ENCODE assay signal across 19 mouse cellular contexts in the genomic region with DNA sequence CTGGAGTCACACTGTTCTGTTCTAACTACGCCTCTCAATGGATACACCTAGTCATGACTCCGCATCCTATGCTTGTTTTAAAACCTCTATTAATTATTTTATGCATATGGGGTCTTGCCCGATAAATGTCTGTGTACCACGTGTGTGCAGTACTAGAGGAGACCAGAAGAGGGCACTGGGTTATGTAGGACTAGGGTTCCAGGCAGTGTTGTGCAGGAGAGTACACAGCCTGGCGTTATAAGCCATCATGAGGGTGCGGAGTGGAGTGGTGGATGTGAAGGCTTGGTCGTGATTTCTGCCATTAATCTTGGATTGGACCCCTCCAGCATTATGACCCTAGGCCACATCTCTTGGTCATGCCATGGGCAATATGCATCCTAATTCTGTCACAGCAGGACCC. TPM values are rescaled to one million over a fixed set of nuclear protein-coding genes. Genes with fewer than 3 reads are reported as not detected.
A peak's percentile ranks its signal among the peaks of the same experiment; 100 is the strongest.
DNase-seq lines count a peak whose midpoint lies in the region; ATAC-seq and TF ChIP-seq lines count a peak whose summit lies in the region.
"Had no signal": no experiment of that assay in that cellular context is flagged by ENCODE, and none has a peak within 500 bp of the region (broad histone marks: within the 10 kb centered on the region; RNA-seq: fewer than 3 reads in every experiment).

No protein-coding gene starts in this region.

- H3K27me3 ChIP-seq in intestine, postnatal 0 days (replicated peaks; ENCODE audit: control insufficient read depth, insufficient read depth, low read length): no peaks in the 10 kb centered on the region
- H3K27me3 ChIP-seq in intestine, embryonic 15.5 days (replicated peaks): no peaks in the 10 kb centered on the region
- no peaks in the 10 kb centered on the region for H3K27me3 ChIP-seq in lung, embryonic 14.5 days (ENCODE audit: insufficient read depth, low read length)
- H3K27me3 ChIP-seq: embryonic facial prominence, embryonic 13.5 days; forebrain, embryonic 15.5 days; hindbrain, embryonic 12.5 days; lung, embryonic 15.5 days; neural tube, embryonic 15.5 days; stomach, embryonic 15.5 days had no signal

- no peak overlapping the region for H3K27ac ChIP-seq in intestine, postnatal 0 days (ENCODE audit: low read depth, low read length)
- no peak overlapping the region for H3K27ac ChIP-seq in intestine, embryonic 15.5 days
- H3K27ac ChIP-seq in lung, embryonic 14.5 days (ENCODE audit: low read depth): no peak overlapping the region
- no peak overlapping the region for H3K27ac ChIP-seq in cortical plate, adult 2 months (ENCODE audit: insufficient read depth, low read length)
- H3K27ac ChIP-seq: embryonic facial prominence, embryonic 13.5 days; forebrain, embryonic 15.5 days; hindbrain, embryonic 12.5 days; lung, embryonic 15.5 days; neural tube, embryonic 15.5 days; stomach, embryonic 15.5 days had no signal

- no peaks in the 10 kb centered on the region for H3K4me1 ChIP-seq in intestine, postnatal 0 days (replicated peaks; ENCODE audit: control insufficient read depth, insufficient read depth, low read length)
- no peaks in the 10 kb centered on the region for H3K4me1 ChIP-seq in intestine, embryonic 15.5 days (replicated peaks)
- H3K4me1 ChIP-seq in lung, embryonic 14.5 days (ENCODE audit: insufficient read depth): no peaks in the 10 kb centered on the region
- peaks cover 5% of the 10 kb centered on the region for H3K4me1 ChIP-seq in cortical plate, adult 2 months (ENCODE audit: control insufficient read depth, insufficient read depth, low read length)
- H3K4me1 ChIP-seq: embryonic facial prominence, embryonic 13.5 days; forebrain, embryonic 15.5 days; hindbrain, embryonic 12.5 days; neural tube, embryonic 15.5 days; stomach, embryonic 15.5 days had no signal

- H3K9me3 ChIP-seq in intestine, postnatal 0 days (ENCODE audit: control insufficient read depth): no peaks in the 10 kb centered on the region
- no peaks in the 10 kb centered on the region for H3K9me3 ChIP-seq in intestine, embryonic 15.5 days
- H3K9me3 ChIP-seq in lung, embryonic 14.5 days (ENCODE audit: low read depth, low read length): peaks cover 6% of the 10 kb centered on the region; the same call in 1 of the 2 replicates
- H3K9me3 ChIP-seq: embryonic facial prominence, embryonic 13.5 days; forebrain, embryonic 15.5 days; lung, embryonic 15.5 days; neural tube, embryonic 15.5 days; stomach, embryonic 15.5 days had no signal

- H3K36me3 ChIP-seq in intestine, postnatal 0 days (ENCODE audit: control insufficient read depth, insufficient read depth): peaks cover 32% of the 10 kb centered on the region; the same call in 1 of the 2 replicates
- H3K36me3 ChIP-seq in intestine, embryonic 15.5 days: peaks cover 29% of the 10 kb centered on the region
- H3K36me3 ChIP-seq in lung, embryonic 14.5 days (ENCODE audit: insufficient read depth): peaks cover 51% of the 10 kb centered on the region

- no peak for DNase-seq in lung, embryonic 14.5 days
- no peak for DNase-seq in lung, postnatal 14 days
- peak; percentile 73 for DNase-seq in R1 (ENCODE audit: low read depth, low spot score)
- DNase-seq in urinary bladder, adult 2 months (ENCODE audit: low spot score): no peak
- DNase-seq: heart, postnatal 10 days; midbrain, embryonic 14.5 days; right cerebral cortex, postnatal 25 days had no signal

- H3K4me3 ChIP-seq in intestine, postnatal 0 days (ENCODE audit: low read depth, low read length): no peak overlapping the region
- H3K4me3 ChIP-seq in intestine, embryonic 15.5 days (replicated peaks): no peak overlapping the region
- H3K4me3 ChIP-seq in lung, embryonic 14.5 days (ENCODE audit: low read depth, low read length): no peak overlapping the region
- no peak overlapping the region for H3K4me3 ChIP-seq in cortical plate, adult 2 months (ENCODE audit: insufficient read depth, low read length)
- H3K4me3 ChIP-seq: embryonic facial prominence, embryonic 13.5 days; forebrain, embryonic 15.5 days; hindbrain, embryonic 12.5 days; lung, embryonic 15.5 days; neural tube, embryonic 15.5 days; stomach, embryonic 15.5 days had no signal

- no peak overlapping the region for H3K9ac ChIP-seq in intestine, postnatal 0 days (ENCODE audit: low read depth, low read length)
- no peak overlapping the region for H3K9ac ChIP-seq in intestine, embryonic 15.5 days
- no peak overlapping the region for H3K9ac ChIP-seq in lung, embryonic 14.5 days
- H3K9ac ChIP-seq: embryonic facial prominence, embryonic 13.5 days; forebrain, embryonic 15.5 days; hindbrain, embryonic 12.5 days; lung, embryonic 15.5 days; neural tube, embryonic 15.5 days; stomach, embryonic 15.5 days had no signal

- TF ChIP-seq CTCF in intestine, postnatal 0 days (IDR thresholded peaks at IDR 0.05; ENCODE audit: low read depth): 0 out of 2 replicates have a peak, but pooled peaks have one; percentile 18
- TF ChIP-seq CTCF in lung, embryonic 14.5 days (IDR thresholded peaks at IDR 0.05; ENCODE audit: low read depth): peak; percentile 16
- 0 out of 2 replicates have a peak, but pooled peaks have one; percentile 10 for TF ChIP-seq CTCF in cortical plate, adult 2 months (IDR thresholded peaks at IDR 0.05; ENCODE audit: extremely low read depth, insufficient read depth, low read length)

- TF ChIP-seq POLR2A in cortical plate, adult 2 months (IDR thresholded peaks at IDR 0.05; ENCODE audit: extremely low read depth, insufficient read depth, low read length): no peak

- no peak for ATAC-seq in intestine, postnatal 0 days
- no peak for ATAC-seq in intestine, embryonic 15.5 days
- ATAC-seq in lung, embryonic 14.5 days (ENCODE audit: insufficient read depth): no peak
- ATAC-seq: forebrain, embryonic 15.5 days had no signal

- WGBS in intestine, postnatal 0 days: 98% methylated on average over 7 of the region's 7 CpGs
- WGBS in intestine, embryonic 15.5 days: 95% methylated on average over 7 of the region's 7 CpGs
- 94% methylated on average over 7 of the region's 7 CpGs for WGBS in lung, embryonic 14.5 days

- H3K4me2 ChIP-seq in intestine, postnatal 0 days (replicated peaks; ENCODE audit: low read depth): no peak overlapping the region
- H3K4me2 ChIP-seq in intestine, embryonic 15.5 days (replicated peaks): no peak overlapping the region
- H3K4me2 ChIP-seq in lung, embryonic 14.5 days: no peak overlapping the region
- H3K4me2 ChIP-seq: embryonic facial prominence, embryonic 13.5 days; forebrain, embryonic 15.5 days; heart, embryonic 11.5 days; hindbrain, embryonic 12.5 days; lung, embryonic 15.5 days; neural tube, embryonic 15.5 days; stomach, embryonic 15.5 days had no signal

RNA-seq across cellular contexts. Expression of a gene that starts 10.4 kb away (rescaled TPM):
- polyA plus RNA-seq in intestine, postnatal 0 days (2015; fragmentation: Nextera tagmentation; extraction: Ambion mirVana): 34.8 and 37.6 TPM in 2 replicates
- polyA plus RNA-seq in intestine, embryonic 15.5 days (2015; fragmentation: Nextera tagmentation; extraction: Ambion mirVana): 47.4 and 51.0 TPM in 2 replicates
- polyA plus RNA-seq in lung, embryonic 14.5 days (2014; fragmentation: Nextera tagmentation; extraction: Ambion mirVana): 10.4 and 10.6 TPM in 2 replicates
- polyA plus RNA-seq in cortical plate, adult 2 months (2012; rRNA removed): 2.1 and 2.6 TPM in 2 replicates
- polyA plus RNA-seq in urinary bladder, adult 2 months (2012; rRNA removed): 218 and 326 TPM in 2 replicates

RNA-seq across cellular contexts. Expression of a gene that starts 28.3 kb away (rescaled TPM):
- polyA plus RNA-seq in intestine, postnatal 0 days (2015; fragmentation: Nextera tagmentation; extraction: Ambion mirVana): 16.1 and 18.4 TPM in 2 replicates
- polyA plus RNA-seq in intestine, embryonic 15.5 days (2015; fragmentation: Nextera tagmentation; extraction: Ambion mirVana): 16.5 and 19.8 TPM in 2 replicates
- polyA plus RNA-seq in lung, embryonic 14.5 days (2014; fragmentation: Nextera tagmentation; extraction: Ambion mirVana): 21.1 and 23.7 TPM in 2 replicates
- polyA plus RNA-seq in cortical plate, adult 2 months (2012; rRNA removed): 19.4 and 22.2 TPM in 2 replicates
- 20.5 and 25.2 TPM in 2 replicates for polyA plus RNA-seq in urinary bladder, adult 2 months (2012; rRNA removed)

RNA-seq across cellular contexts. Expression of a gene that starts 37.5 kb away (rescaled TPM):
- polyA plus RNA-seq in intestine, postnatal 0 days (2015; fragmentation: Nextera tagmentation; extraction: Ambion mirVana): 1.8 and 2.3 TPM in 2 replicates
- polyA plus RNA-seq in intestine, embryonic 15.5 days (2015; fragmentation: Nextera tagmentation; extraction: Ambion mirVana): 2.0 and 4.1 TPM in 2 replicates
- polyA plus RNA-seq in lung, embryonic 14.5 days (2014; fragmentation: Nextera tagmentation; extraction: Ambion mirVana): 5.5 and 9.9 TPM in 2 replicates
- 36.8 and 38.4 TPM in 2 replicates for polyA plus RNA-seq in cortical plate, adult 2 months (2012; rRNA removed)
- 17.8 and 19.7 TPM in 2 replicates for polyA plus RNA-seq in urinary bladder, adult 2 months (2012; rRNA removed)

RNA-seq across cellular contexts. Expression of a gene that starts 37.9 kb away (rescaled TPM):
- polyA plus RNA-seq in intestine, postnatal 0 days (2015; fragmentation: Nextera tagmentation; extraction: Ambion mirVana): 7.1 and 7.2 TPM in 2 replicates
- polyA plus RNA-seq in intestine, embryonic 15.5 days (2015; fragmentation: Nextera tagmentation; extraction: Ambion mirVana): 6.7 and 7.1 TPM in 2 replicates
- 8.0 and 8.7 TPM in 2 replicates for polyA plus RNA-seq in lung, embryonic 14.5 days (2014; fragmentation: Nextera tagmentation; extraction: Ambion mirVana)
- polyA plus RNA-seq in cortical plate, adult 2 months (2012; rRNA removed): 6.3 and 7.6 TPM in 2 replicates
- polyA plus RNA-seq in urinary bladder, adult 2 months (2012; rRNA removed): 4.5 and 4.6 TPM in 2 replicates

RNA-seq across cellular contexts. Expression of a gene that starts 59.2 kb away (rescaled TPM):
- 25.6 and 34.8 TPM in 2 replicates for polyA plus RNA-seq in intestine, postnatal 0 days (2015; fragmentation: Nextera tagmentation; extraction: Ambion mirVana)
- polyA plus RNA-seq in intestine, embryonic 15.5 days (2015; fragmentation: Nextera tagmentation; extraction: Ambion mirVana): 7.5 and 8.1 TPM in 2 replicates
- polyA plus RNA-seq in lung, embryonic 14.5 days (2014; fragmentation: Nextera tagmentation; extraction: Ambion mirVana): 0.39 TPM in 1 of 2 replicates, not detected in the other
- polyA plus RNA-seq in cortical plate, adult 2 months (2012; rRNA removed): not detected in 2 replicates
- polyA plus RNA-seq in urinary bladder, adult 2 months (2012; rRNA removed): not detected in 2 replicates
- polyA plus RNA-seq: C2C12; embryonic facial prominence, embryonic 13.5 days; forebrain, embryonic 15.5 days; hindbrain, embryonic 12.5 days; kidney, embryonic 14.5 days; midbrain, embryonic 14.5 days had no signal
